Mouse (Mus musculus) adrenal gland, postnatal 0 days (tissue): ENCODE measurements around the gene Ccdc170. TPM values are rescaled to one million over a fixed set of nuclear protein-coding genes. Genes with fewer than 3 reads are reported as not detected.

Experiments
- polyA plus RNA-seq: library from polyadenylated mRNA; unstranded; fragments of >200 nt; fragmentation: Nextera tagmentation; extraction: Ambion mirVana; gene quantifications from 2 replicates; pipeline ENCODE4 v1.2.1, GENCODE M21; 2015

The Ccdc170 gene
- polyA plus RNA-seq, result 0.11 and 0.57 TPM in 2 replicates

GRCm38 (mm10) chr10:4482355-4482754, at the start of gene Ccdc170:
Gene Ccdc170, plus strand, starts transcription at chr10:4482502.

GRCm38 (mm10) chr10:4611386-4612155, 129.3 kb downstream of the Ccdc170 start, which contains the start of gene Esr1:
Gene Esr1, plus strand, starts transcription at chr10:4611593.

Other genes with a start within 250 kb of the Ccdc170 start
- gene Akap12, start 216.1 kb upstream of the Ccdc170 start, polyA plus RNA-seq, result 37.4 and 60.1 TPM in 2 replicates
- gene Zbtb2, start 94.4 kb upstream of the Ccdc170 start, polyA plus RNA-seq, result 6.3 and 7.6 TPM in 2 replicates
- gene Rmnd1, start 50.1 kb upstream of the Ccdc170 start, polyA plus RNA-seq, result 17.6 and 33.4 TPM in 2 replicates
- gene Armt1, start 50.0 kb upstream of the Ccdc170 start, polyA plus RNA-seq, result 8.5 and 12.2 TPM in 2 replicates
- 2.6 and 3.1 TPM in 2 replicates for gene Esr1, start 129.1 kb downstream of the Ccdc170 start, polyA plus RNA-seq